Mouse (Mus musculus) E14TG2a.4 (cell line): ENCODE data around the gene Cd3eap.

Experiments used
- CTCF ChIP-seq: conservative IDR thresholded peaks from 2 replicates; pipeline ENCODE4 v1.5.1; 2014; ENCODE audit warnings: low read length
- NANOG ChIP-seq: IDR thresholded peaks from 2 replicates; pipeline ENCODE4 v1.6.1; 2014; ENCODE audit warnings: borderline replicate concordance, low read length, mixed read lengths
- POU5F1 ChIP-seq: IDR thresholded peaks from 2 replicates; pipeline ENCODE4 v1.6.1; 2014; ENCODE audit warnings: low read length, borderline replicate concordance

DNA sequence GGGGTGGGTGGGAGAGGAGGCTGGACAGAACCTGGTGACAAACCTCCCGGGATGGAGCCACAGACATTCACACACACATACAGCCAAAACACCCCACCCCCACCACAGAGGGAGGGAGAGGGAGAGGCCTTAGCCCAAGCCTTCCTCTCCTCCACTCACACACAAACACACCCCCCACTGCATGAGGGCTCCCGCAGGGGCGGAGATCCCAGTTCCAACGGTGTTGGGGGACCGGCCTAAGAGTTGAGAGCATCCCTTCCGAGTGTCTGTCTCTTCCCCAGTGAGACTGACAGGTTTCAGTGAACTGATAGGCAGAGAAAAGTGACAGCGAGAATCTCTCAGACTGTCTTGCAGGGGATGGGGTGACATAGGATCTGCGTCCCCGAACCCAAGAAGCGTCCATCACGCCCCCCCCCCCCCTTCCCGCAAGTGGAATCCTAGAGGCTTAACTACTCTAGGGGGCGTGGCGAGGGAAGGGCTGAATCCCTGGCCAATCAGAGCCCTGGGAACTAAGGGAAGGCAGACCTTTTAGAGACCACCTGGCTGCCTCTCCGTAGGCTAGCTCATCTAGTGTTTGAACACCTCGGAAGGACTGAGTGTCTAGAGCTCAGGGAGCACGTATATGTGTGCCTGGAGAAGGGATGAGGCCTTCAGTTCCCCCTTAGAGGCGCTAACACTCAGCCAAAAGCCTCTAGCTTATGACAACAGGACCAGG is 51.4 kb downstream of the Cd3eap start:
- no peak for TF ChIP-seq CTCF
- no peak for TF ChIP-seq NANOG
- no peak for TF ChIP-seq POU5F1
